Mouse (Mus musculus) stomach, postnatal 0 days (tissue): ENCODE results near the gene Tmem26. TPM values are rescaled to one million over a fixed set of nuclear protein-coding genes. Genes with fewer than 3 reads are reported as not detected.

Experiments used
- ATAC-seq: fragments of 200-750 bp; cut with Nextera tagmentation; 2 replicates; pipeline ENCODE4 v1.8.0; 2017; ENCODE audit not compliant: low FRiP score, low TSS enrichment
- DNase-seq: peaks from one replicate; pipeline ENCODE4 v3.0.0-alpha.2; 2016; ENCODE audit warnings: low spot score
- H3K27ac ChIP-seq: fragments of 300-500 bp; sonication (generic); replicated peaks from 2 replicates; pipeline ENCODE4 v1.5.1; 2014; ENCODE audit warnings: mild to moderate bottlenecking, control low read depth
- H3K27me3 ChIP-seq: fragments of 300-500 bp; sonication (generic); 2 replicates; pipeline ENCODE4 v1.6.1; 2014; ENCODE audit warnings: low read length; ENCODE audit not compliant: control insufficient read depth, insufficient read depth
- H3K36me3 ChIP-seq: fragments of 300-500 bp; sonication (generic); 2 replicates; pipeline ENCODE4 v1.6.1; 2014; ENCODE audit warnings: low read length, mixed read lengths; ENCODE audit not compliant: control insufficient read depth, insufficient read depth
- H3K4me1 ChIP-seq: fragments of 300-500 bp; sonication (generic); replicated peaks from 2 replicates; pipeline ENCODE4 v1.6.1; 2014; ENCODE audit warnings: antibody characterized with exemption; ENCODE audit not compliant: control insufficient read depth, insufficient read depth
- H3K4me2 ChIP-seq: fragments of 300-500 bp; sonication (generic); replicated peaks from 2 replicates; pipeline ENCODE4 v1.6.1; 2014; ENCODE audit warnings: low read depth, mild to moderate bottlenecking, control low read depth, moderate library complexity
- H3K4me3 ChIP-seq: fragments of 300-500 bp; sonication (generic); 2 replicates; pipeline ENCODE4 v1.5.1; 2014; ENCODE audit warnings: low read depth, low read length, control low read depth
- H3K9ac ChIP-seq: fragments of 300-500 bp; sonication (generic); 2 replicates; pipeline ENCODE4 v1.6.1; 2014; ENCODE audit warnings: mild to moderate bottlenecking, low read length, control low read depth, mixed read lengths
- H3K9me3 ChIP-seq: fragments of 300-500 bp; sonication (generic); 2 replicates; pipeline ENCODE4 v1.6.1; 2016; ENCODE audit warnings: low read length; ENCODE audit not compliant: control insufficient read depth
- CTCF ChIP-seq: IDR thresholded peaks from 2 replicates; pipeline ENCODE4 v1.5.1; 2016; ENCODE audit warnings: antibody characterized with exemption, low read depth, mild to moderate bottlenecking, moderate library complexity
- EP300 ChIP-seq: optimal IDR thresholded peaks from 2 replicates; pipeline ENCODE3; 2016; ENCODE audit warnings: antibody characterized with exemption
- WGBS: fragments of 180-500 bp; shearing (Covaris S2); extraction: QIAGEN DNeasy Blood & Tissue Kit; methylation state at CpG from one replicate; pipeline ENCODE4 v1.1.7; 2014; 5-methylcytosine and 5-hydroxymethylcytosine counted together
- polyA plus RNA-seq: library from polyadenylated mRNA; unstranded; fragments of >200 nt; fragmentation: Nextera tagmentation; extraction: Ambion mirVana; gene quantifications from 2 replicates; pipeline ENCODE4 v1.2.1, GENCODE M21; 2015

Tmem26 gene
- 3.7 and 4.9 TPM in 2 replicates for polyA plus RNA-seq

DNA sequence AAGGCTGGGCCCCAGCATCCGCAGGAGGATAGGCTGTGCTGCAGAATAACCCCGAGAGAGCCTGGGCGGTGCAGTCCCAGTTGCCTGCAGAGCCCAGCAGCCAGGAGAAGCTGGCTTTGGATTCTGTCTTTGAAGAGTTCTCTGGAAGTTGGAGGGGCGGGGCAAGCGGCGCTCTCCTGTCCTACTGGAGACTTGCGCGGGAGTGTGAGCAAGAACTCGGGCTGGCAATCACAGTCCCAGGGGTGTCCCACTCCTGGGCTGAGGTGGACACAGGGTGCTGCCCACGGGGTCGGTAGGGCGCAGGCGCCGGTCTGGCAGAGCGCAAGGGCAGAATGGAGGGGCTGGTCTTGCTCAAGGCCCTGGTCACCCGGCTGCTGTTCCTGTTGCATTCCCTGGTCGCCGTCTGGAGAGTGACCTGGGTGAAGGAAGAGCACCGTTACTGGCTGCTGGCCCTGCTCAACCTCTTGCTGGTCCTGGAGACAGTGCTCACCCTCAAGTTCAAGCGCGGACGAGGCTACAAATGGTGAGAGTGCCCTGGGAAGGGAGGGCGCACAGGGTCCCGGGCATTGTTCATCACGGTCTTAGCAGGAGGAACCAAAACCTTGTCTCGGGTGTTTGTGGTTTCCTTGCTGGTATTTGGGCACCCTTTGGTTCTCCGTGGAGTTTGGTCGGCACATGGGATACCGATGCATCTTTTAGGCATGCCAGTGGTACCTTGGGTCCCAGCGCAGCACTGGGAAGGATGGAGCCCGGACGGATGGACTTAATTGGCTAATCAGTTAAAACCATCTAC is at the start of gene Tmem26:
Tmem26 (plus strand) TSS at position 79 of the 793 bp plus-strand sequence.
- peak within 1 kb of the TSS; percentile 57 for H3K9ac ChIP-seq
- no peaks in the 10 kb centered on the region for H3K4me1 ChIP-seq
- peak within 1 kb of the TSS; percentile 53 for H3K4me3 ChIP-seq
- no peaks in the 10 kb centered on the region for H3K36me3 ChIP-seq
- DNase-seq (peak; percentile 51), ATAC-seq (peak; percentile 32; the same call in 1 of the 2 replicates)
- no peak for TF ChIP-seq EP300
- no peak for TF ChIP-seq CTCF
- peak within 1 kb of the TSS; percentile 83 for H3K4me2 ChIP-seq
- no peaks in the 10 kb centered on the region for H3K9me3 ChIP-seq
- WGBS: 2% methylated on average over 32 of the region's 32 CpGs
- H3K27me3 ChIP-seq: no peaks in the 10 kb centered on the region
- peak within 1 kb of the TSS; percentile 13; the same call in 1 of the 2 replicates for H3K27ac ChIP-seq

- H3K27ac ChIP-seq: no peak overlapping the region
- WGBS: 69% methylated on average over 4 of the region's 4 CpGs
- no peaks in the 10 kb centered on the region for H3K4me1 ChIP-seq
These were observed 44.8 kb upstream of the Tmem26 start for GRCm38 (mm10) chr10:68678678-68679077.

GRCm38 (mm10) chr10:68681233-68681632 is 42.2 kb upstream of the Tmem26 start:
- H3K27ac ChIP-seq: no peak overlapping the region
- H3K9ac ChIP-seq: no peak overlapping the region
- no peak overlapping the region for H3K4me2 ChIP-seq
- DNase-seq (no peak), ATAC-seq (no peak)
- H3K4me3 ChIP-seq: no peak overlapping the region
- 81% methylated on average over 4 of the region's 4 CpGs for WGBS
- no peaks in the 10 kb centered on the region for H3K4me1 ChIP-seq
- H3K9me3 ChIP-seq: no peaks in the 10 kb centered on the region
- H3K36me3 ChIP-seq: no peaks in the 10 kb centered on the region
- TF ChIP-seq EP300: no peak
- TF ChIP-seq CTCF: no peak
- H3K27me3 ChIP-seq: no peaks in the 10 kb centered on the region

More at GRCm38 (mm10) chr10:68678678-68679077, 44.8 kb upstream of the Tmem26 start:
- DNase-seq (no peak), ATAC-seq (no peak)
- TF ChIP-seq CTCF: peak; percentile 34; the same call in 1 of the 2 replicates
- no peak for TF ChIP-seq EP300
- Histone ChIP-seq H3K9me3 (no peaks in the 10 kb centered on the region), H3K4me3 (no peak overlapping the region), H3K27me3 (no peaks in the 10 kb centered on the region), H3K36me3 (no peaks in the 10 kb centered on the region), H3K9ac (no peak overlapping the region), H3K4me2 (no peak overlapping the region)

GRCm38 (mm10) chr10:68685510-68685909 is 37.9 kb upstream of the Tmem26 start:
- no peak for ATAC-seq
- TF ChIP-seq EP300: no peak
- TF ChIP-seq CTCF: no peak
- Histone ChIP-seq H3K4me1 (no peaks in the 10 kb centered on the region), H3K9ac (no peak overlapping the region), H3K27me3 (no peaks in the 10 kb centered on the region), H3K36me3 (no peaks in the 10 kb centered on the region), H3K4me2 (no peak overlapping the region), H3K9me3 (no peaks in the 10 kb centered on the region), H3K4me3 (no peak overlapping the region), H3K27ac (no peak overlapping the region)
- no peak for DNase-seq

DNA sequence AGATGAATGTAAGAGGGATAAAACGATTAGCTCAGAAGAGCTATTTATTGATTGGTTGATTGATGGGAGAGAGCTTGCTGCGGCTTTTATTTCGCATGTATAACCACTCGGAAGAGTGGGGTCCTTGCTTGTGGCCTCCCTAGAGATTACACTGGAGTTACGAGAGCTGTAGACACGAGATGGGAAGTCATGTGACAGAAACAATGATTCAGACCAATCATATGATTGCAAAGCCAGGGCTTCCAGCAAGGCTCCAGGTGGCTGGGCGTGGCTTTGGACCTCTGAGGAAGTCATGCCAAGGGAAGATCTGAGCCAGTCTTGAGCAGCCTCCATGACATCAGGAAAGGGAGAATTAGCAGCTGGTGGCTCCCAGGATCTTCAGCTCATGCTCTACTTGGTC is 32.3 kb upstream of the Tmem26 start:
- DNase-seq (no peak), ATAC-seq (no peak)
- no peaks in the 10 kb centered on the region for H3K9me3 ChIP-seq
- no peak overlapping the region for H3K27ac ChIP-seq
- H3K36me3 ChIP-seq: no peaks in the 10 kb centered on the region
- H3K9ac ChIP-seq: no peak overlapping the region
- H3K4me3 ChIP-seq: no peak overlapping the region
- H3K27me3 ChIP-seq: no peaks in the 10 kb centered on the region
- no peak for TF ChIP-seq EP300
- TF ChIP-seq CTCF: no peak
- H3K4me2 ChIP-seq: no peak overlapping the region
- no peaks in the 10 kb centered on the region; the same call in 1 of the 2 replicates for H3K4me1 ChIP-seq
- 63% methylated on average over 7 of the region's 7 CpGs for WGBS

- no peaks in the 10 kb centered on the region; the same call in 1 of the 2 replicates for H3K4me1 ChIP-seq
- H3K4me3 ChIP-seq: no peak overlapping the region
- H3K9ac ChIP-seq: no peak overlapping the region
- TF ChIP-seq CTCF (no peak), EP300 (no peak)
- DNase-seq (no peak), ATAC-seq (no peak)
- H3K27me3 ChIP-seq: no peaks in the 10 kb centered on the region
- no peak overlapping the region for H3K27ac ChIP-seq
- no peaks in the 10 kb centered on the region for H3K9me3 ChIP-seq
- H3K4me2 ChIP-seq: no peak overlapping the region
- no peaks in the 10 kb centered on the region for H3K36me3 ChIP-seq
- 85% methylated on average over 1 of the region's 1 CpGs for WGBS
These were observed 31.0 kb upstream of the Tmem26 start for GRCm38 (mm10) chr10:68692401-68692800.
